Mouse (Mus musculus): ENCODE data around the gene Eif5.
"Not testable (repeated sequence)": the region's sequence is repeated elsewhere in the genome, so short reads cannot be mapped to it uniquely, and the experiment has no call there.

Gene Eif5

DNA sequence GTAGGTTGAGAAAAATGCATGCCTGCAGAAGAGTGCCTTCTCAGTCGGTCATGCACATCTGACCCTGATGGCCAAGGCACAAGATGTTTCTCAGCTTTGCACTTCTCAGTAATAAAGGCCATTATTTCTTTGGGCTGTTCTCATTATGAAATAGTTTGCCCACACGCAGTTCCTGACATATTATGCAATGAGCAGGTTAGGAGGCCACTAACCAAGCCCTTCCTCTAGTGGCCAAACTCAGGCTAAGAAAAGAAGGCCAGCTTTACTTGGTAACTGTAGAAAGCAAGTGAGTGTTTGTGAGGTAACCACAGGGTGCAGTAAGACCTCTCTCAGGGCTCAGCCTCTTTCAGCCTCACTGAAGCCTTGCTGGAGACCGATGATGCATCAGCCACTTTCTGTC lies 12.9 kb upstream of the Eif5 start:
- DNase-seq (ENCODE audit: low spot score): no peak

DNA sequence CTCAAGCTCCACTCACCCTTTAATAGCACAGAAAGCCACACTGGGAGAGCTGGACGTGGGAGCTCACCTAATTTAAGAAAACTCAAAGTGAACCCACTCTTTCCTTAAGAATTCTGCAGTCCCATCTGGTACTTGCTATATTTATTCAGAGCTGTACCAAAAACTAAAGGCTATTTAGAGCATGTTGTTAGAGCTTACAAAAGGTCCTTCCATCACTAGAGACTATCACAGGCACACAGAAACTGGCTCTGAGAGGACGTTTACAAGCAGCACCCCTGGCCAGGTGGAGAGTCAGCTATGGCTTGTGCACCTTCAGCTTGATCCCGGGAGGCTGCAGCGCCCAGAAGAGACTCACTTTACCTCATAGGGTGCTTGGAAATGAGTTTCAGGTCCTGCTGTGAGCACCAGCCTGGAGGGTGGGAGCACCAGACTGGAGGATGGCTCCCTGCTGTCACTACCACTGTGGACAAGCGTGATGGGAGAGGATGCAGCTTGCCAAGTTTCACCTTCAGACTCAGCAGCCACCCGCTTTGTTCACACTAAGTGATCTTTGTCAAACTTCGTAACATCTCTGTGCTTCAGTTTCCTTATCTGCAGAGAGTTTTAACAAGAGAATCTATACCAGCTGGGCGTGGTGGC lies 10.1 kb upstream of the Eif5 start:
- DNase-seq (ENCODE audit: low spot score): no peak

DNA sequence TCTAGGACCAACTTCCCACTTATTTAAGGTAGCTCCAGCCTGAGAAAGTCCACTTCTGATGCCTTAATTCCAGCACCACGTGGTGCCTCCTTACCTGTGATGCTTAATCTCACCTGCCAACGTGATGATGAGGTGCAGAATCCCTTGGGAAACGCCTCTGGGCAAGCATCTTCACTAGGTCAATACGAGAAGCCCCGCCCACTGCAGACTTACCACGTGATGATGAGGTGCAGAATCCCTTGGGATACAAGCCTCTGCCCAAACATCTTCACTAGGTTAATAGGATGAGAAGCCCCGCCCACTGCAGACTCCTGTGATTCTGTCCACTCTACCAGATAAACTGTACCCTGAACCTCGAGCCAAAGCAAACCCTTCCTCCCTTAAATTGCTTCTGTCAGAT lies 8.6 kb upstream of the Eif5 start:
- no peak for DNase-seq (ENCODE audit: low spot score)

DNA sequence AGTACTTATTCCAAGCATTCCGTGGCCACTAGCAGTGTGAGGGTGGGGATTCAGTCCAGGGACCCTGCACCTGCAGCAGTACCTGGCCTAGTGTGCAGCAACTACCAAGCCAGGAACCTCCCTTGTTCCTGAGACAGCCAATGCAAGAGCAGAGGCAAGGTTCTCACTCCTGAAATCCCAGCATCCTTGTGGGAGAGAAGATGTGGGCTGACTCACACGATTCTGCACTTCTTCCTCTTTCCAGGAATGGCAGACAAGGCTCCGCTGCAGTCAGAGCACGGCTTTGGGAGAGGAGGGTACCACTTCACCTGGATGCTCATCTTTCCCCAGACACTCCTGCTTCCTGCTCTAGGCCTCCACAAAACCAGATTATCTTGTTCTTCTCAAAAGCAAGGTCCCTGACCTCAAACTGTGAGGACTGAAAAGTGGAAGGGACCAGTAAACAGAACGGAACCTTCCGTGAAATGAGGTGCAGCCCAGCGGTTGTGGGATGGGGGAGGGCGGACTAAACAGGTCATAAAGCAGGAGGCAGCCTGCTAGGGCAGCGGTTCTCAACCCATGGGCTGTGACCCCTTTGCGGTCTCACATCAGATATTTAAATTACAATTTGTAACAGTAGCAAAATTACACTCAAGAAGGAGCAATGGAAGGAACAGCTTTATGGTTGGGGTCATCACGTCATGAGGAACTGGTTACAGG lies 4.6 kb upstream of the Eif5 start:
- no peak for DNase-seq (ENCODE audit: low spot score)

DNA sequence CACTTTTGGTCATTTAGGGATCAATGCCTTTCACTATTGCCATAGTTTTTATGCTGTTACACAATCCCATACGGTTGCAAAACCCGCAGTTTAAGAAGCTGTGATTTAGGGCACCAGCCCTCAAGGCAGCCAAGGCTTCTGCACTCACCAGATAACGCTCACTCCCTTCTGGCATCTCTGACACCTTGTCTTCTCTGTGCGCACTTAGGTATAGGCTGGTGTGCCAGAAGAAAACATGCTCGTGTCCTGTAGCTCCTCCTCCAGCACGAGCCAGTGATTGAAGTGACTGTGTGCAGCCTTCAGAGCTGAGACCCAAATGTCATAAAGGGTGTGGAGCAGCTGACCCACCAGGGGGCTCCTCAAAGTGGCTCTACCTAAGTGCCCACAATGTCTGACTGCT lies 2.5 kb upstream of the Eif5 start:
- DNase-seq (ENCODE audit: low spot score): no peak

DNA sequence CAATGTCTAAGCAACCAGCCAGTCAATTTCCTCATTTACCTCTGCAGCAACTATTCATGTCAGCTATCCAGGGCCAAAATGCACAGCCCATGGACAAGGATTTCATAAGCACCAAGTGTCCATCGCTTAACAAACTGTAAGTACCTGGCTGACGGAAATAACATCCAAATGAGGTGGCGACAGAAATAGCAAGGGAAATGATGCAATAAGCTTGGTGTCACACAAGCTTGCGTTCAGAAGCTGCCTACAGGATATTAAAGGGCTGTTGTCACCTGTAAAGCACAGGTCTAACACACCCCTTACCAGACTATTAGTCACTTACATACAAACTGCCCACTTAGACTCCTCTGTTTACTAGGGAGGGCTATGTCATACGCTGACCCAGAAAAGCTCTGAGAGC lies 2.1 kb upstream of the Eif5 start:
- DNase-seq (ENCODE audit: low spot score): no peak

DNA sequence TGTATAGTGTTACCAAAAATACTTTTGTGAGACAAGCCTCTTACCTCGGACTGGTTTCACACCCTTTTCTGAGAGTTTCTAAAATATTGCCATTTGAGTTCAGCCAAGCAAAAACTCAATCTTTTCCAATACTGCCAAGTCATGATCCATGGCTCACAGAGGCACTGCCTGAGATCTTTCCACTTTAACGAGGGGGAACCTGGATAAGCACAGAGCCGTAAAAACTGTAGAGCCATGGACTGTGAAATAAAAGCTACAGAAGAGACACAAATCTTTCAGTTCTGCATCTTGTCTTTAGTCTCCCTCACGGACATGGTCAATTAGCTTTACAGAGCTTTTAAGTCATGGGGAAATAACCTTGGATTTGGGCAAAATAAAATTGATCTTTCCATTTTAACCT lies 1.1 kb upstream of the Eif5 start:
- no peak for DNase-seq (ENCODE audit: low spot score)

DNA sequence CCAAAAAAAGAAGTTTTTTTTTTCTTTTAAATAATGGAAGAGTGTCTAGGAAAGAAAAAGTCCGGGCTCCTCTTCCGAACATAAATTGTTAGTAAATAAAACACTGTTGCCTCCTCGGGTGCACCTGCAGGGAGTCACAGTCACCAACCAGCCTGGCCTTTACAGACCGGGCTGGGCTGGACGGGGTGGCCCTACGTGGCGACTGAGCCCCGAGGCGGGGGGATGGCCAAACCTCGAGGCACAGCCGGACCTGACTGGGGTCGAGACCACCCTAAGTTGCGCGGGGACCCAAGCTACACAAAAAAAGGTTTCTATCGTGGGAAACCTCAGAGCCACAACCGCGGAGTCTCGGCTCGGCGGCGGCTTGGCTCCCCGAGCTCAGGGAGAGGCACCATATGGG lies 475 bp upstream of the Eif5 start:
- no peak for DNase-seq (ENCODE audit: low spot score)

DNA sequence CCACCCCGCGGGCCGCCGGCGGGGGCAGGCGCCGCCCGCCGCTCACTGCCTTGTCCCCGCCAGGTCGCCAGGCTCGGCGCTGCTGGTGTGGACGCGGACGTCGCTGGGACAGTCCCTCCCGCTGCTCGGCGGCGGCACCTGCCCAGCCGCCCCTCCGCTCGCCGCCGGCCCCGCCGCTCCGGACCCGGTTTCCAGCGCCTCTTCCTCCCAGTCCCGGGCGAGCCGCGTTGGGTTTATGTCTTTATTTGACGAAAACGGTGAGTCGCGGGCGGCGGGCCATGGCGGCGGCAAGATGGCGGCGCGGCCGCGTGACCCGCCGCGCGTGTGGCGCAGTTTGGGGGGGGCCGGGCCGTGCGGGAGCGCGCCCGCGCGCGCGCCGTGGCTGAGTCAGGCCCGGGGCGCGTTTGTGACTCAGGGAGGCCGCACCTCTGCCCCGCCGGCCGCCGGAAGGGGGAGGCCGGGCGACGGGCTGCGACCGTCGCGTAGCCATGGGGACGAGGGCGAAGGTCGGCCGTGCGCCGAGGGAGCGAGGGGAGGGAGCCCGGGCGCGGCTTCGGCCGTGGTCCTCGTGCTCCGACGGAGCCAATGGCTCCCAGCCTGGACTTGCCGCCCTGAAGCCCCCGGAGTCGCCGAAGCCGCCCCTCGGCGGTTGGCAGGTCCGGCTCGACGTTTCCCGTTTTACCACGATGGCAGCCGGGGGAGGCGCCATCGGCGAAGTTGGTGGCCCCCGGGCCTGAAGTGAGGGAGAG lies 650 bp downstream of the Eif5 start:
- peak; percentile 72 for DNase-seq (ENCODE audit: low spot score)

DNA sequence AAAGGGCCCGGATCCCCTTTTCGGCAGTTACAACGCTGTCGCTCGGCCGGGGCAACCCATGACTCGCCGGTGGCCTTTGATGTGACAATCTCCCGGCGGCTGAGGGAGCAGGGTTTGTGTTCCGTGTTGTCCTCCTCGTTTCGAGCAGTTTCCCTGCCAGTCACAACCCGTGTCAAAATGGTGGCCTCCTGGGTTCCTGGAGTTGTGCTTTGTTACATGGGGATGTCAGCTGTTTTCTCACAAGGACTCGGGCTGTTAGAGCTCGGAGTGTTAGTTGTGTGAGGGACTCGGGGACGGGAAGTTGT lies 1.2 kb downstream of the Eif5 start:
- DNase-seq (ENCODE audit: low spot score): no peak

DNA sequence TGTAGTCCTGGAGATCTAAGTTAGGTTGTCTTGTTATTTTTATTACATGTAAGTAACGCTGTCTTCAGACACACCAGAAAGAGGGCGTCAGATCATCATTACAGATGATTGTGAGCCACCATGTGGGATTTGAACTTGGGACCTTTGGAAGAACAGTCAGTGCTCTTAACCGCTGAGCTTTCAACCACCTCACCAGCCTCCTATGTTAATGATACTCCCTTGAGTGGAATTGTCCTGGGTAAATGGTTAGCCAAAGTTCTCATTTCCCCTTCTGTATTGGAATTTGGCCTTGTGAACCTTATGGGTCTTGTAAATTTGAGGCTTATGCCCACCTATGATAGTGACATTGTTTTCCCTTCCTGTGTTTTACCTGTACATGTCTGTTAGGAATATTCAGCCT lies 9.3 kb downstream of the Eif5 start:
- DNase-seq (ENCODE audit: low spot score): no peak

DNA sequence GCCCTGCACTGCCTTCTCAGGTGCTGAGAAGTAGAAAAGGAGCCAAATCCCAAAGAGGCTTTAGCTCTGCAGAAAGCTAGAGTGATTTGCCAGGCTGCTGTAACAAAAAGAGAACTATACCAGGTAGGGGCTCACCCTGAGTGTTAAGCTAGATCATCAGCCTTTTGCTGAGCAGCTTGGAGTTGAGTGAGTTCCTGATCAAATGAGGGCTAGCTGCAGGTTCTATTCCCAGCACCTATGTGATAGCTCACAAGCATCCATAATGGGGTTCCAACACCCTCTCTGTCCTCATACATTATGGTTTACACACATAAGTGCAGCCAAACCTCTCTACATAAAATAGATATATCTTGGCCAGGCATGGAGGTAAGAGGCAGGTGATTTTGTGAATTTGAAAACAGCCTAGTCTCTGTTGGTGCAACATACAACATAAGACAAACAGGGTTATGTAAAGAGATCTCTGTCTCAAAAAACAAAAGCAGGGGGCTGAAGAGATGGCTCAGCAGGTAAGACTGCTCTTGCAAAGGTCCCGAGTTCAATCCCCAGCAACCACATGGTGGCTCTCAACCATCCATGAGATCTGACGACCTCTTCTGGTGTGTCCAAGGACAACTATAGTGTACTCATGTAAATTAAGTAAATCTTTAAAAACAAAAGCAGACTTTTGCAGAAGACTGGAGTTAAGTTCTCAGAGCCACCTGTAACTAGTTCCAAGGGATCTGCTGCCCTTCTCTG lies 10.9 kb downstream of the Eif5 start:
- DNase-seq (ENCODE audit: low spot score): no peak

DNA sequence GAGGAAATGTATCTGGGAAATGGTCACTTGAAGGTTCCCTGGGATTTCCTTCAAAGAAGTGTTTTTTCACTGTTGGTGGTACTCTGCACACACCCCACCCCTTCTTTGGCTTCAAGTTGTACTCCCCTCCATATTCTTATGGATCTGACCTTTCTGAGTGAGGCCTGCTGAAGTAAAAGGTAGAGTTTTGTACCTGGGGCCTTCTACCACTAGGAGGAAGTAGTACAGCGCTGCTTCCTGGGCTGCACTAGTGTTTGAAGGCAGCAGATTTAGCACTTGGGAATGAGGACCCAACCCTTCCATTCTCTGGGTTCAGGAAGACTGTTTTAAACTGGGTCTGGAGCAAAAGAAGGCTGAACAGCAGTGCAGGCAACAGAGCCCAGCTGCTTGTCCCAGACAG lies 12.9 kb downstream of the Eif5 start:
- no peak for DNase-seq (ENCODE audit: low spot score)

DNA sequence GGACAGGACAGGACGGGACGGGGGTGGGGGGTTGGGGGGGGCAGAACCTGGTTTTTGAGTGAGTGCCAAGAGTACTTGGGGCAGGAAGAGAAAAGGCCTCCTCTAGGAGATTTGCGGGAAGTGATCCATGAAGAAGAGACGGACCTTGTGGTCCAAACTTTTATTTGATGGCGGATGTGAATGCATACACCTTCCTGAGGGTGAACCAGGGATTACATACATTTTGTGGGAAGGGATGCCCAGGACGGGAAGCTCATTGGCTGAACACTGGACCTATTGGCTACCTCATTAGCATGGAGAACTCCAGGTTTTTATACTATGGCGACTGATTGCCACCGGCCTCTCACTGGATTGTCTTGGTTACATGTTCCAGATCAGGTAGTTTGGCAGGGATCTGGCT lies 14.5 kb downstream of the Eif5 start:
- no peak for DNase-seq (ENCODE audit: low spot score)

DNA sequence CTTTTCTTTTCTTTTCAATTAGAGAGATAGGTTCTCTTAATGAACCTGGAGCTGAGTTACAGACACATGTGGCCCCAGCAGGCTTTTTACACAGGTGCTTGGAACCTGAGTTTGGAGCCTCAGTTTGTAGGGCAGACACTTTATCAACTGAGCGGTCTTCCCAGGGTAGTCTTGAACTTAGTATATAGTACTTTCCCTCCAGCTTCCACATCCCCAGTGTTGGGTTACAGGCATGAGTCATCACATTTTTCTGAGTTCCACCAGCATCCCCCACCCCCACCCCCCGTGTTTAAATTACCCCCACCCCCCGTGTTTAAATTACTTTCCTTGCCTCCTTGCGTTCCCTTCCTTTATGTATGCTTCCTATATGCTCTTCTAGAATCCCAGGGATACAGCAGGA lies 17.5 kb downstream of the Eif5 start:
- DNase-seq (ENCODE audit: low spot score): no peak

DNA sequence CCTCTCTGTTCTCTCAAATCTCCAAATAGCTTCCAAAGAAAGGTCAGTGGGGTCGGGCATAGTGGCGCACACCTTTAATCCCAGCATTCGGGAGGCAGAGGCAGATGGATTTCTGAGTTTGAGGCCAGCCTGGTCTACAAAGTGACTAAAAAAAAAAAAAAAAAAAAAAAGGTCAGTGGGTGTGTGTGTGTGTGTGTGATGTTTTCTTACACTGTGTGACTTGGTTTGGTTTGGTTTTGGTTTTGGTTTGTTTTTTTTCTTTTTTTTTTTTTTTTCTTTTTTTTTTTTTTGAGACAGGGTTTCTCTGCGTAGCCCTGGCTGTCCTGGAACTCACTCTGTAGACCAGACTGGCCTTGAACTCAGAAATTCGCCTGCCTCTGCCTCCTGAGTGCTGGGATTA lies 18.1 kb downstream of the Eif5 start:
- DNase-seq (ENCODE audit: low spot score): not testable (repeated sequence)

DNA sequence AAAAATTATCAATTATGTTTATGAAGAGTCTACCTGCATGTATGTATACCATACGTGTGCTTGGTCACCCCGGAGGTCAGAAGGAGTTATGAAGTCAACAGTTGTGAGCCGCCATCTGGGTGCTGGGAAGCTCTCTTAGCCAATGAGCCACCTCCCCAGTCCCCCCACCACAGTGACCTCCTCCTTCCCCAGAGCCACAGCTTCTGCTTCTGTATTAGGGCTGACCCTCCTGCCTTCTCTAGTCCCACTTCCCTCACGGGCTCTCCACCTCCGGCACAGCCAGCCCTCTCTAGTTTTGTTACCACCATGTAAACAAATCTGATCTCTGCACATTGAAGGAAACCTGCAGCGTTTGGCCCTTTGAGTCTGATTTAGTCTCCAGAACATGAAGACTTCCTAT lies 19.7 kb downstream of the Eif5 start:
- no peak for DNase-seq (ENCODE audit: low spot score)

DNA sequence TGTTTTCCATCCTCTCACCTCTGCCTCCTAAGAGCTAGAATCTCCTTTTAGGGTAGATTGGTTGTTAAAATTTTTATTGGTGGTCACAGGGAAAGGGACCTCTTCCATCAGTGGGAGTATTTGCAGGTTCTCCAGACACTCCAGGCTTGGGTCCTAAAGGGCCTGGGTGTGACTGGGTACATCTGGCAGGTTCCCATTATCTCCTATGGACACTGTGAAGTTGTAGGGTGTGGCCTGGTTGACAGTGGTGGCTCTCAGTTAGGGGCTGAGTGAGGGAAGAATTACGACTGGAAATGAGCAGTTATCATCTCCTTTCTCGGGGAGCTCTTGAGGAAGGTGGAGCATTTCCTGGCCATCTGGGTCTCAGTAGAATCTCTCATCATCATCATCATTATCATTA lies 20.8 kb downstream of the Eif5 start:
- no peak for DNase-seq (ENCODE audit: low spot score)

DNA sequence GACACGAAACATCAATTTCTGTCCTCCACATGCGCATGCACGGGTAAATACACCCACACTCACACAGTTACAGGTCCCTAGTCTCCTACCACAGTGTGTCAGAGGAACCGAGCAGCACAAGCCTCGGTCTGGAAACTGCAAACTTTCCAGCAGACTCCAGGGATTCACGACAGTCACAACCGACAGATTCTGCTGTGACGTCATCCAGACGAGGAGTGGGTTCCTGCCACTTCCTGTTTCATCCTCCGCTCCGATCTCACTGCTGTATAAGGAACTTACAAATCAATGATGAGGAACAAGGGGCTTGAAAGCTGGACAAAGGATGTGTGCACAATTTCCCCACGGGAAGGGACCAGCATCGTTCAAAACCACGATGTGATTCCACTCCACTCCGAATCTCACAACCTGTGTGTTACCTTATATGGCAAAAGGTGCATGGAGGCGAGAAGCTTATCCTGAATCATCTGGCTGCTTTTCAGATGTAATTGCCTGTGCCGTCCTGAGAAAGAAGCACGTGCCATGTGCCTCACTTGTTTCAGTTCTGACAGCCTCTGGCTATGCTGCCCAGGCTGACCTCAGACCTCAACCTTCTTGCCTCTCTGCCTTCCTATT lies 21.9 kb downstream of the Eif5 start:
- DNase-seq (ENCODE audit: low spot score): no peak

DNA sequence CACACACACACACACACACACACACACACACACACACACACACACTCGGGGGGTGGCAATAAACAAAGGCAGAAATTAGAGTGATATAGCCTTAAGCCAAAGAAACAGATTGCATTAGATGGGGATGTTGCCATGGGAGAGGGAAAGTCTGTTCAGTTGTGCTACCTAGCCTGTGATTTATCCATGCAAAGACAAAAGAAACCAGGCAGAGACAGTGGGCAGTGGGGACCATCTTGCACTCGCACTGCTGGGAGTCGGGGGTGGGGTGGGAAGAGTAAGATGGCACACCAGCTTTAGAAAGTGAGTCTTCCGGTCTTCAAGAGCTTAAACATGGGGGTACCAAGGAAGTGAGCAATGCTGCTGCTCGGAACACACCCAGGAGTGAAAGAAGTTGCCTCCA lies 22.5 kb downstream of the Eif5 start:
- DNase-seq (ENCODE audit: low spot score): no peak

DNA sequence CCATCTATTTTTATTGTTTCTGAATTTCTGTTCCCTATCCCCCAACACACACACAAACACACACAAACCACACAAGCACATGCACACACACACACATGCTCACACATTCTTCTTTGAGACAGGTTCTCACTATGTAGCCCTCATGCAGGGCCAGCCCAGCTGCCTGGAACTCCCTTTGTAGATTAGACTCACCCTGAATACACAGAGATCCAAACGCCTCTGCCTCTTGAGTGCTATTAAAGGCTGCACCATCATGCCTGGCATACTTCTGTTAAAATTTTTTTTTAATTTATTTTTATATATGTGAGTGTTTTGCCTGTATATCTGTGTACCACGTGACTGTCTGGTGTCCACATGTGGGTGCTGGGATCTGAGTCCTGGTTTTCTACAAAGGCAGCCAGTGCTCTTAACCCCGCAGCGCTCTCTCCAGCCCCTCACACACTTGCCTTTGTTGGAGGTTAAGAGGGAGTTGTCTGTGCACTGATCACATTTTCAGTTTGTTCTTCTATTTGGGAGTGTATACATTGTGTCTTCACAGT lies 24.5 kb downstream of the Eif5 start:
- DNase-seq (ENCODE audit: low spot score): no peak

DNA sequence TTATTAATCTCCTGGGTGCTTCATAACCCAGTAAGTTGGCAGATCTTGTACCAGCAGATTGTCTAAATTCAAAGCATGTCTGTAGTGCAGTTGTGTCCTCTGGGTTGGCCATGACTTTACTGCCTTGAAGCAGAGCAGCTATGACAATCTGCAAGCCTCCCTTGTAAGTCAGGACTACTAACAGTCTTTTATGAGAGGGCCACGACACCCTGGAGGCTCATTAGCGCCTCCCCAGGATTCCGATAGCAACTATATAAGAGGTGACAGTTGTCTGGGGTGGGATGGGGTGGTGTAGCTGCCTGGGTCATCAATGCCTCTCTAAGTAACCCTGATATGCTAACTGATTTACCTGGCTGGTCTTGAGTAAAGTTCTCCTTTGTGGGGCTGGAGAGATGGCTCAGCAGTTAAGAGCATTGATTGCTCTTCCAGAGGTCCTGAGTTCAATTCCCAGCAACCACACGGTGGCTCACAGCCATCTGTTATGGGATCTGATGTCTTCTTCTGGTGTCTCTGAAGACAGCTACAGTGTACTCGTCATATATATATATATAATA lies 25.3 kb downstream of the Eif5 start:
- DNase-seq (ENCODE audit: low spot score): no peak

Data from ovary, adult 18-20 months (tissue).